In the genomic region with DNA sequence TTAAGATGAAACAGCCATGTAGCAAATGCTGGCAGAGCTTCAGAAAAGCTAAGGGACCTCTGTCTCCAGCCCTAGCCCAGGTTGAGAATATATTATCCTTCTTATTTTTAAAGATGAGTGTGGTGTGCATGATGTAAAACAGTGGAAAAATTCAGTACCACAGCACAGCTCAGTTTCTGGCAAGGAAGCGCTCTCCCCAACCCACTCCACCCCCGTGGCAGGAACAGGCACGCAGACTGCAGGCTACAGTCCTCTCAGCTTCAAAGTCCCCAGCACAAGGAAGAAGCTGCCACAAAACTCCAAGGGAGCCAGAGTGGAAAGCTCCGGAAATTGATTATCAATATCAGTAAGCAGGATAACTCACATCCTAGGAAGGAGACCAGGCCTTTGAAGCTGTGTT, we compare ENCODE assay signal across 8 mouse cellular contexts. TPM values are rescaled to one million over a fixed set of nuclear protein-coding genes. Genes with fewer than 3 reads are reported as not detected.
DNase-seq lines count a peak whose midpoint lies in the region; ATAC-seq and TF ChIP-seq lines count a peak whose summit lies in the region.
"Not testable (repeated sequence)": the region's sequence is repeated elsewhere in the genome, so short reads cannot be mapped to it uniquely, and the experiment has no call there.
"Had no signal": no experiment of that assay in that cellular context is flagged by ENCODE, and none has a peak within 500 bp of the region (broad histone marks: within the 10 kb centered on the region; RNA-seq: fewer than 3 reads in every experiment).

No protein-coding gene starts in this region.

- not testable (repeated sequence) for H3K4me2 ChIP-seq in lung, embryonic 14.5 days; lung, embryonic 15.5 days; lung, embryonic 16.5 days (ENCODE audit: low read depth, low read length)

- H3K4me1 ChIP-seq in G1E (ENCODE audit: insufficient read depth, low read depth, low read length); lung, embryonic 14.5 days (ENCODE audit: insufficient read depth); lung, embryonic 15.5 days; lung, embryonic 16.5 days (replicated peaks; ENCODE audit: control insufficient read depth, insufficient read depth, low read length): not testable (repeated sequence)

- no CpG with 5 or more reads among the region's 4 CpGs for WGBS in lung, embryonic 14.5 days
- WGBS in lung, embryonic 15.5 days, result no CpG with 5 or more reads among the region's 4 CpGs
- no CpG with 5 or more reads among the region's 4 CpGs for WGBS in lung, embryonic 16.5 days

- not testable (repeated sequence) for H3K9ac ChIP-seq in lung, embryonic 14.5 days; lung, embryonic 15.5 days; lung, embryonic 16.5 days (ENCODE audit: low read length)

- not testable (repeated sequence) for DNase-seq in G1E (ENCODE audit: low spot score); lung, embryonic 14.5 days

- 0 out of 2 replicates have a peak, but pooled peaks have one; percentile 9 for ATAC-seq in G1E (ENCODE audit: extremely low read depth, insufficient number of reproducible peaks, low FRiP score, poor library complexity, severe bottlenecking)
- peak; percentile 93 for ATAC-seq in frontal cortex, adult (ENCODE audit: low TSS enrichment)
- ATAC-seq in lung, embryonic 14.5 days (ENCODE audit: insufficient read depth), result peak; percentile 76
- ATAC-seq in lung, embryonic 15.5 days (ENCODE audit: borderline replicate concordance, extremely low read depth, low FRiP score, low TSS enrichment), result 0 out of 2 replicates have a peak, but pooled peaks have one; percentile 49
- peak; percentile 71 for ATAC-seq in lung, embryonic 16.5 days (ENCODE audit: low read depth)

- not testable (repeated sequence) for TF ChIP-seq CTCF in G1E (IDR thresholded peaks at IDR 0.05; ENCODE audit: low read depth, low read length); lung, embryonic 14.5 days (IDR thresholded peaks at IDR 0.05; ENCODE audit: low read depth)

- not testable (repeated sequence) for H3K9me3 ChIP-seq in G1E (replicated peaks); lung, embryonic 14.5 days (ENCODE audit: low read depth, low read length); lung, embryonic 15.5 days; lung, embryonic 16.5 days (ENCODE audit: control insufficient read depth, low read length)

- H3K27ac ChIP-seq in lung, embryonic 14.5 days (ENCODE audit: low read depth); lung, embryonic 15.5 days; lung, embryonic 16.5 days (ENCODE audit: low read length): not testable (repeated sequence)

- H3K27me3 ChIP-seq in G1E (ENCODE audit: insufficient read depth, low read length); lung, embryonic 14.5 days (ENCODE audit: insufficient read depth, low read length); lung, embryonic 15.5 days; lung, embryonic 16.5 days (ENCODE audit: control insufficient read depth, insufficient read depth, low read depth, low read length): not testable (repeated sequence)

- not testable (repeated sequence) for H3K4me3 ChIP-seq in G1E (ENCODE audit: low read depth, low read length); lung, embryonic 14.5 days (ENCODE audit: low read depth, low read length); lung, embryonic 15.5 days; lung, embryonic 16.5 days (ENCODE audit: low read length)

- H3K36me3 ChIP-seq in G1E (replicated peaks); lung, embryonic 14.5 days (ENCODE audit: insufficient read depth); lung, embryonic 15.5 days; lung, embryonic 16.5 days (ENCODE audit: control insufficient read depth, insufficient read depth, low read length): not testable (repeated sequence)

RNA-seq across cellular contexts. Expression of gene Dclre1a, which starts 36.8 kb away (rescaled TPM):
- total RNA-seq in G1E (2014; fragmentation: Nextera tagmentation) (72.8 and 76.8 TPM in 2 replicates), G1E (2017) (32.4 and 32.8 TPM in 2 replicates)
- polyA plus RNA-seq in G1E (2012), result 2.3 and 4.2 TPM in 2 replicates
- polyA plus RNA-seq in lung, embryonic 14.5 days (2014; fragmentation: Nextera tagmentation; extraction: Ambion mirVana), result 17.7 and 20.2 TPM in 2 replicates
- 19.9 and 21.1 TPM in 2 replicates for polyA plus RNA-seq in lung, embryonic 15.5 days (2015; fragmentation: Nextera tagmentation; extraction: Ambion mirVana)
- polyA plus RNA-seq in lung, embryonic 16.5 days (2015; fragmentation: Nextera tagmentation; extraction: Ambion mirVana), result 17.7 and 22.3 TPM in 2 replicates

RNA-seq across cellular contexts. Expression of gene Nhlrc2, which starts 36.9 kb away (rescaled TPM):
- total RNA-seq in G1E (2014; fragmentation: Nextera tagmentation) (16.7 and 18.6 TPM in 2 replicates), G1E (2017) (18.2 and 19.1 TPM in 2 replicates)
- polyA plus RNA-seq in G1E (2012), result 6.2 and 7.3 TPM in 2 replicates
- polyA plus RNA-seq in lung, embryonic 14.5 days (2014; fragmentation: Nextera tagmentation; extraction: Ambion mirVana), result 21.1 and 21.4 TPM in 2 replicates
- polyA plus RNA-seq in lung, embryonic 15.5 days (2015; fragmentation: Nextera tagmentation; extraction: Ambion mirVana), result 19.1 and 19.4 TPM in 2 replicates
- 18.4 and 19.8 TPM in 2 replicates for polyA plus RNA-seq in lung, embryonic 16.5 days (2015; fragmentation: Nextera tagmentation; extraction: Ambion mirVana)

RNA-seq across cellular contexts. Expression of gene Plekhs1, which starts 49.8 kb away (rescaled TPM):
- total RNA-seq in G1E (2014; fragmentation: Nextera tagmentation), result not detected in 2 replicates
- total RNA-seq in G1E (2017), result not detected in 2 replicates
- not detected in 2 replicates for polyA plus RNA-seq in G1E (2012)
- 0.61 and 1.0 TPM in 2 replicates for polyA plus RNA-seq in lung, embryonic 14.5 days (2014; fragmentation: Nextera tagmentation; extraction: Ambion mirVana)
- polyA plus RNA-seq in lung, embryonic 15.5 days (2015; fragmentation: Nextera tagmentation; extraction: Ambion mirVana), result 0.31 and 0.60 TPM in 2 replicates
- polyA plus RNA-seq in lung, embryonic 16.5 days (2015; fragmentation: Nextera tagmentation; extraction: Ambion mirVana), result 0.39 and 0.41 TPM in 2 replicates
- total RNA-seq: adrenal gland, adult 18-20 months; CH12.LX had no signal
- polyA plus RNA-seq: C2C12 had no signal

Comparison
In these comparisons a context has a peak if more than half of its experiments do, and no peak if none do; other contexts are left out.
1. ATAC-seq: peak in every context shown above with its lines; median percentile 93 in frontal cortex, adult; 76 in lung, embryonic 14.5 days; 71 in lung, embryonic 16.5 days; 49 in lung, embryonic 15.5 days; 9 in G1E.